7 mouse cellular contexts compared by ENCODE assay signal in genomic region chr11:53979788-53980621, GRCm38 (mm10). TPM values are rescaled to one million over a fixed set of nuclear protein-coding genes. Genes with fewer than 3 reads are reported as not detected.
DNase-seq lines count a peak whose midpoint lies in the region; ATAC-seq lines count a peak whose summit lies in the region.

Slc22a21 (minus strand) TSS chr11:53980332.

- H3K9me3 ChIP-seq in intestine, embryonic 14.5 days (ENCODE audit: control insufficient read depth, low read length): no peaks in the 10 kb centered on the region
- no peaks in the 10 kb centered on the region for H3K9me3 ChIP-seq in midbrain, embryonic 11.5 days (ENCODE audit: control insufficient read depth, low read length)

- 0 out of 2 replicates have a peak, but pooled peaks cover 5% of the 10 kb centered on the region for H3K4me1 ChIP-seq in intestine, embryonic 14.5 days (replicated peaks; ENCODE audit: control insufficient read depth, insufficient read depth, low read length)
- H3K4me1 ChIP-seq in midbrain, embryonic 11.5 days (ENCODE audit: control insufficient read depth, insufficient read depth, low read length): peaks cover 2% of the 10 kb centered on the region

- peak within 1 kb of the TSS; percentile 63 for H3K4me2 ChIP-seq in intestine, embryonic 14.5 days (ENCODE audit: low read length)
- H3K4me2 ChIP-seq in midbrain, embryonic 11.5 days: peak within 1 kb of the TSS; percentile 92

- peak; percentile 72 for DNase-seq in adrenal gland, adult 8-10 months
- peak; percentile 88 for DNase-seq in embryo, embryonic 11 days
- DNase-seq in gastrocnemius, postnatal 36 days: peak; percentile 65 to 67
- DNase-seq in intestine, embryonic 14.5 days (ENCODE audit: low spot score): peak; percentile 93
- peak; percentile 77 for DNase-seq in left cerebral cortex, postnatal 4 days
- peak; percentile 98 for DNase-seq in midbrain, embryonic 11.5 days (ENCODE audit: low spot score, missing footprints)
- DNase-seq in right cerebral cortex, postnatal 4 days: peak; percentile 63

- peak within 1 kb of the TSS; percentile 60 for H3K4me3 ChIP-seq in intestine, embryonic 14.5 days (ENCODE audit: low read depth, low read length)
- H3K4me3 ChIP-seq in midbrain, embryonic 11.5 days (ENCODE audit: low read depth, low read length): peak within 1 kb of the TSS; percentile 56

- H3K9ac ChIP-seq in intestine, embryonic 14.5 days (ENCODE audit: low read length): peak within 1 kb of the TSS; percentile 61
- H3K9ac ChIP-seq in midbrain, embryonic 11.5 days (ENCODE audit: low read length): peak within 1 kb of the TSS; percentile 61

- H3K27me3 ChIP-seq in intestine, embryonic 14.5 days (replicated peaks; ENCODE audit: control insufficient read depth, insufficient read depth, low read length): 0 out of 2 replicates have a peak, but pooled peaks cover 2% of the 10 kb centered on the region
- peaks cover 6% of the 10 kb centered on the region; the same call in 1 of the 2 replicates for H3K27me3 ChIP-seq in midbrain, embryonic 11.5 days (ENCODE audit: control insufficient read depth, insufficient read depth, low read length)

- H3K36me3 ChIP-seq in intestine, embryonic 14.5 days (ENCODE audit: control insufficient read depth, insufficient read depth, low read length): no peaks in the 10 kb centered on the region
- H3K36me3 ChIP-seq in midbrain, embryonic 11.5 days (ENCODE audit: control insufficient read depth, insufficient read depth, low read length): no peaks in the 10 kb centered on the region

- 2% methylated on average over 72 of the region's 73 CpGs for WGBS in intestine, embryonic 14.5 days
- WGBS in midbrain, embryonic 11.5 days: 2% methylated on average over 73 of the region's 73 CpGs

- intact Hi-C loops in gastrocnemius, postnatal 36 days (cut with DNase I): no loop called here
- intact Hi-C loops in left cerebral cortex, postnatal 4 days (cut with DNase I): no loop called here

- H3K27ac ChIP-seq in intestine, embryonic 14.5 days (ENCODE audit: low read depth): peak within 1 kb of the TSS; percentile 57; the same call in 1 of the 2 replicates
- H3K27ac ChIP-seq in midbrain, embryonic 11.5 days (ENCODE audit: low read depth, low read length): no peak within 1 kb of the TSS

- ATAC-seq in intestine, embryonic 14.5 days (replicated peaks; ENCODE audit: low FRiP score, low TSS enrichment, low read depth): peak; percentile 98
- peak; percentile 91 for ATAC-seq in midbrain, embryonic 11.5 days (ENCODE audit: low FRiP score)

RNA-seq across cellular contexts. Expression of gene Slc22a21, which starts in this region (rescaled TPM):
- total RNA-seq in adrenal gland, adult 8-10 months (2022): 10 to 100 TPM in 1 of 4 experiments, 1 to 10 TPM in 3; 4.4 to 12.5 (median 6.6) TPM
- total RNA-seq in gastrocnemius, postnatal 36 days (2021): under 1 TPM; 0.67 to 0.99 TPM
- 9.9 and 10.0 TPM in 2 replicates for polyA plus RNA-seq in intestine, embryonic 14.5 days (2014; fragmentation: Nextera tagmentation; extraction: Ambion mirVana)
- total RNA-seq in left cerebral cortex, postnatal 4 days (2021): 1 to 10 TPM; 4.1 to 5.7 TPM
- polyA plus RNA-seq in midbrain, embryonic 11.5 days (2014; fragmentation: Nextera tagmentation; extraction: Ambion mirVana): 2.5 and 2.9 TPM in 2 replicates

Comparison
In these comparisons a context has a peak if more than half of its experiments do, and no peak if none do; other contexts are left out.
1. Peak in DNase-seq in gastrocnemius, postnatal 36 days; RNA of the gene not detected or under 1 TPM.